Mouse (Mus musculus) lung, postnatal 25 days (tissue): Measurements from ENCODE around the gene Slc39a12.
A peak's percentile ranks its signal among the peaks of the same experiment; 100 is the strongest.

Source experiments
- DNase-seq: peaks from one replicate; pipeline ENCODE4 v3.0.0; 2022; ENCODE audit warnings: low spot score

Gene Slc39a12

DNA sequence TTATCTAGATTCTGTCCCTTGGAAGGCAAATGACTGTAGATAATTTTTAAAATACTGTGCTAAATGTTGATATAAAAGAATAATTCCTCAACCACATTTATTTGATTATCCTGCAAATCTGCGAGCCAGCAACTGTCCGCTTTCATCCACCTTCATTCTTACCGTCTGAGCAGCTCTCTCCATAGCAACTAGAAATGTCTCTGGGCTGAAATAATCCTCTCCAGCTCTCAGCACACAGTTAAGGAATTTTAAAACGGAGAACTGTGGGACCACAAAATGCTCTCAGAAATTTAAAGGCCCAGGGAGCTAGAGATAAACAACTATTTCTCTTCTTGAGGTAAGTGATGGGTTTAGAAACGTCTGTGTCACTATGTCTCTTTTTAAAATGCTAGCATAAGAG is at the start of gene Slc39a12:
Gene Slc39a12, plus strand, starts transcription at position 155 of the 400 bp plus-strand sequence.
- no peak for DNase-seq

DNA sequence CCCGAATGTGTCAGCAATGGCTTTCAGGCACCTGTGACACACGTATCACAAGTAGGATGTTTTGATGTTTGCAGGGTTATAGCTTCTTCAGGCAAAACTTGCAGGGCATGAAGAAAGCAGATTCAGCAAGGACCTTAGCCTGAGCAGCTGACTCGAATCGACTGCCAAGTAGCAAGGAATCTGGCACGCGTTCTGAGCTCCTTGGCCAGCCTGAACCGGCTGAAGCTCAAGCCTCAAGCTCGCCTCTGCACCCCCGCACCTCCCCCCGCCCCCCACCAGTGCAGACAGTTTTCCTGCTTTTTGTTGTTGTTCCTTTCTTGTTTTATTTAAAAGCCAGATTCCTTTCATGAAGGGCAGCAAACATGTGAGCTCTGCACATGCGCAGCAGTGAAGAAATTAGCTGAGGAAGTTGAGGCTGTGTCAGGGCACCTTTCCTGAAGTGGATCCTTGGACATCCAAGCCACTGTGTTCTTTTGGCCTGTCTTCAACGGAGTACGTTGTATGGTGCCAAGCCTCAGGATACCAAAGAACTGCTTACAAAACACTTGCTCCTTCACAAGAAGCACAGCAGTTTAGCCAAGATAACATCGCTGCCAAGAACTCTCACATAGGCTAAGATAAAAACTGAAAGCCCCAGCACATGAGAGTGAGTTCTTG is 46.3 kb upstream of the Slc39a12 start:
- peak; percentile 66 for DNase-seq

DNA sequence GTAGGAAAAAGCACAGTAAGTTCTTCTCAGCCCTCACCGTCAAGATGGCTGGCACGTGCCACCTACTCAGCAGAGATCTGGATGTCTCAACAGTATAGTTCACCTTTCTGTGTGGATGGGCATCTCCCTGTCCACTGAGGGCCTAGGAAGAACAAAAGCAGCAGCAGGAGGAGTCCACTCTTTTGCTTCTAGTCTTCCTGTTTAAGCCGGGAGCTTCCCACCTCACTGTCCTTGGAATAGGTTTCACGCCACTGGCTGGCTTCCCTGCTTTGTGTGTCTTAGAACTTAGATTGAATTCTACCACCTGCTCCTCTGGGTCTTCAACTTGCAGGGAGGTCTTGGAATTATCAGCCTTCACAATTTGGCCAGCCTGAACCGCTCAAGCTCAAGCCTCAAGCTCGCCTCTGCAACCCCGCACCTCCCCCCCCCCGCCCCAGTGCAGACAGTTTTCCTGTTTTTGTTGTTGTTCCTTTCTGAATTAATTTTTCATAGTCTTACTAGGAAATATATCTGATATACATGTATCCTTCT is 45.7 kb upstream of the Slc39a12 start:
- DNase-seq, result peak; percentile 3

DNA sequence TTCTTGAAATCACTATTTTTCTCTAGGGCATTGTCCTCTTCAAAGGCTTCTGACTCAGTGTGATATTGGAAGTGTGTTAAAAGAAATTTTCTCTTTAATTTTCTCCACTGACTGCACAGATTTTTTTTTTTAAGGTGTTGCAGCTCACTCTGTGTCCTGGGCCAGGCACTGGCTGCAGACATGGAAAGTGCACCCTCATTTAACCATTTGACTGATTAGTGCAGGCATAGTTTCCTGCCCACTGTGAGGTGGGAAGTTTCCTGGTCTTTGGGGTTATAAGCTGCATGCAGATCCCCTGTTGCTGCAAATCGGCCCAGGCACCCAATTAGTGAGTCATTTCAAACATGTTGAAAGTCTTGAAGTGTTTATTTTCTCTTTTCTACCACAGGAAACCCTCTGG is 740 bp downstream of the Slc39a12 start:
- no peak for DNase-seq

DNA sequence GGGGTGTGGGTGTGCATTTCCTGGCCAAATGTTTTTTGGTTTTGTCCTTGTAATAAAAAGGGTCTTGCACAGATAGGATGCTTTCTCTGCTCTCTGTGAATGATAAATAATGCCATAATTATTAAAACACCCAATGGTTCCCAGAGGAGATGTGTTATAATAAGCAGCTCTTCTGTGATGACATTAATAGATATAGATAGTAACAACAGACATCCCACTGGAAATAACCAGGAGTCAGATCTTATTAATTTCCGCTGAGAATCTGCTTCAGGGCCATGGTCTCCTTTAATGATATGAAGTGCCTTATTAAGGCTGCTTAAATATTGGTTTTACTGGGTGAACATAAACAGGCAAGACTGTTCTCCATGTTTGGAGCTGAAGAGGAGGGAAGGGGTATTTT is 2.8 kb downstream of the Slc39a12 start:
- DNase-seq, result no peak

DNA sequence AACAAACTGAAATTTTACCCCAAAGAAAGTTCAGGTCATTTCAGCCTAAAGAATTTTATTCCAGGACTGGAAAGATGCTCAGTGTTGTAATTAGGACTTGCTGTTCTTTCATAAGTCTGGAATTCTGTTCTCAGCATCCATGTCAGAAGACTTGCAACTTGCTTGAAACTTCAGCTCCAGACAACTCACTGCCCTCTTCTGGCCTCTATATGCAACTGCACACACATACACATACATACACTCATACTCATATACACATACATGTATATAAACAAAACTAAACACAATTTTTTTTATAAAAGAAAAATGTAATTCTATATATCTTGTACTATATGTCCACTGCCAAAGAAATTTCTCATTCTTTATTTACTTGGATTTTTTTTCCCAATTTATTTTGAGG is 14.9 kb downstream of the Slc39a12 start:
- DNase-seq, result no peak

DNA sequence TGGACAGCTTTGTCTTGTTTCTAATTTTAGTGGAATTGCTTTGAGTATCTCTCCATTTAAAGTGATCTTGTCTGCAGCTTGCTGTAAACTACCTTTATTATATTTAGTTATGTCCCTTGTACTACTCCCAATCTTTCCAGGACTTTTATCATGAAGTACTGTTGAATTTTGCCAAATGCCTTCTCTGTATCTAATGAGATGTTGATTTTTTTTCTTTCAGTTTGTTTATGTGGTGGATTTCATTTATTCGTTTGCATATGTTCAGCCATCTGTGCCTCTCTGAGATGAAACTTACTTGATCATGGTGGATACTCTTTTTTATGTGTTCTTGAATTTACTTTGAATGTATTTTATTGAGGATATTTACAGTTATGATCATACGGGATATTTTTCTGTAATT is 40.9 kb downstream of the Slc39a12 start:
- no peak for DNase-seq

DNA sequence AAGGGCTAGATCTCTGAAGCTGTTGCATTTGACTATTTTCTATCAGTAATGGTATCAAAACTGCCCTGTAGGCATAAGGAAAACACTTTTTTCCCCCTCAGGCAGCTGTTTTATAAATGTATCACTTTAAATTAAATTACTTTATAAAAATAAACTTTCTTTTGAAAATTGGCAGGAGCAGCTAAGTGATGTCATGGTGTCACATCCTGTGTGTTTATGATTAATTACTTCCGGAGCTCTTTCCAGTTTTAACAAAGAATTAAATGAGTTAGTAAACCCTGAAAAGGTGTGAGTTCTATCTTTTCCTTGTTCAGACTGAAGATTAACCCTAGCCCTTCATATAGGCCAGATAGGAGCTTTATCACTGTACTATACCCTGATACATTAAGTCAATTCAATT is 59.2 kb downstream of the Slc39a12 start:
- DNase-seq, result no peak

DNA sequence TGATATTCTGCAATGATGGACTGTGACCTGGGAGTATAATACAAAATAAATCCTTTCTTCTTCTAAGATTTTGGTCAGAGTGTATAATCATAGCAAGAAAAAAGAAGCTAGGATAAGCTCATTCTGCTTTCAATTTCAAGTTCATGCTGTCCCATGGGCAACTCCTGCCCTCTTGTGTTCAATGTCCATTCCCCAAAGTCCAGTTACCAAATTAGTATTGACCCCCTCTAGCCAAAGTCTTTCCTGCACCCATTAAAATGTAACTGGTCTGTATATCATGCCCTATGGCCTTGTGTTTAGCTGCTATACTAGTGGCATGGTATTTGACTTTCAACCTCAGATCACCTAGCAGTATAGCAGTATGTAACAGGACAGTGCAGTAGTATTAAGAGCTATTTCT is 62.8 kb downstream of the Slc39a12 start:
- no peak for DNase-seq

DNA sequence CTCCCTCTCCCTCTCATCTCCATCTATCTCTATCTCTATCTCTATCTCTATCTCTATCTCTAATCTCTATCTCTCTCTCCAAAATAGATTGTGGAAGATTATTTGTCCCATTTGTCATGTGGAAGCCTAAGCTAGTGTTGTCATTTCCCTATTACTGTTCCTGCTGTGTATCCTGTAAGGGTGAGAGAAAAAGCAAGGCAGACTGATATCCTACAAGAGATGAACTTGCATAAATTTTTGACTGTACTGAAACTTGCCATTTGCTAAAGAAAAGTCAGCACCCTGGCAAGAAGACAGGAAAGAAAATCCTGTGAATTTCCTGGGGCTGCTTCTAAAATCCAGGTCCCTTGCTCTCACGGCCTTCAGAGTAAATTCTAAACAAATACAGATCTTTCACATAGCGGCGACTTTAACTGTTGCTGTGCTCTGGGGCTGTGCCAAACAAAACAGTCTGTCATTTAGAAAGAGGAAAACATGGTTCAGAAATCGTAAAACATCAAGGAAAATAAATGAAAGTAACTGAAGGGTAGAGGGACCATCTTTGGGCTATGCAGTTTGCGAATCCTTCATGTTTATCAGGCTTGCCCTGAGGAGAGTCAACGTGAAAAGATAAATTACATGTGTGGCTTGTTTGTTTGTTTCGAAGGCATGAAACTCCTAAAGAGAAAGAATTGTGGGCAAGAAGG is 67.0 kb downstream of the Slc39a12 start:
- peak; percentile 1 for DNase-seq

DNA sequence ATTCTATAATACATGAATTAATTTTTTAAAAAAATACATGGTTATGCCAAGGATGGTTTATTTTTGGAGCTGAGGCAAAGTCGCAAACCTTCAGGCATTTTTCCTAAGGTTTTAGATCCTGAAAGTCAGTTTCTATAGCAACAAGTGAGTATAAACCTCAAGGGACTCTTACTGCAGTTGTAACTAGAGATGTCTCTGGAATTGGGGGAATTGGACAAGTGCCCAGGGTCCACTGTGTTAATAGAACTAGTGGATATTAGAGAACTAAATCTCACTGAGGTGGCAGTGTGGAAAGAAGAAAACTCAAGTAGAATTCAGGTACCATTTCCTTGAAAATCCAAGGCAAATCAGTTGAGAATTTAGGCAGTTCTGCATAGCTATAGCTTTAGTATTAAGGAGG is 76.3 kb downstream of the Slc39a12 start:
- DNase-seq, result no peak

DNA sequence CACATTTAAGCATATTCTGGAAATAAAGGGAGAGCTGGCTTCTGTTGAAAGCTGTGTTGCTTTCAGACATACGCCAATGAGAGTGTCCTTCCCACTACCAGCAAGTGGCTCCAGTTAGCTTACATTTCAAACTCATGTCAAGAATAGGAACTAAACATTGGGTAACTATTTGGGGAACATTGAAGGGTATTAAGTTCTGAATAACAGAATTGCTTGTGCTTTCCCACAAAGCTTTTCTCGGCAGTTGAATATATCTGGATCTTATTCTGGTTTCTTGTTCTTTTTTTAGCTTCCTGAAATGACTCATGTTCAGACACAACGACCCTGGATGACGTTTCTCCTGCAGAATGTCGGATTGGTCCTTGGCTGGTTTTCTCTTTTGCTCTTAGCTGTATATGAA is 106.0 kb downstream of the Slc39a12 start:
- no peak for DNase-seq

DNA sequence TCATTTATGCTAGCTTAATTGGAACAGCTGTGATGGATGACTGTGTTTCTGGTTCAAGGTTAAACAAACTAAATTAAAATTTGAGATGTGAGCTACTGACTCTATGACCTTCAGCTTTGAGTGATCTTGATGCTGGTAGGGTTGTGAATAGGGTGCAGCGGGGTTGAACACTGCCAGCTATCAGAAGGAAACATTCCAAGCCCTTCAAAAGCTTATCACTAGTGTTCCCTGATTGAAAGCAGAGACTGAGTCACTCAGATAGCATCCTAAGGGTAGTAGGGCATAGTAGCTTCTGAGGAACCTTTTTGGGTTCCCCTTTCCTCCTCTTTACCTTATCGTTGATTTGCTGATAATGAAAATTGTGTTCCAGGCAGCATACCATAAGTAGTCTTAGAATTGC is 108.0 kb downstream of the Slc39a12 start:
- DNase-seq, result no peak

DNA sequence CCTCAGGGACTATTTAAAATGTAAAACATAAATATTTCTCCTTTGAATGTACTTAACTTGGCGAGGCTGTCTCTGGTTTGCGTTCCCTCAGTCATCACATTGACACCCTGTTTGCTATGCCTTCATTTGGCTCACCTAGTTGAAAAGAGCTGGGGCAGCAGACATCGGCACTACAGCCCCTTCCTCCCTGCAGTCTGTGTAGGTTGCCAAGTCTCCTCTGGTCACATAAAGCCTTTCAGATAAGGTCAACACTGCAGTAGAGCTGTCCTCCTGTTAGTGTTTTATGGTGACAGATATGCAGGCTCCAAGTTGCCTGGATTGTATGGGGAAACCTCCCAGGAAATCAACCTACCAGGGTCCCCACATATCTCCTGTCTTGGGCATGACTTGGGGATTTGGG is 114.4 kb downstream of the Slc39a12 start:
- DNase-seq, result no peak

DNA sequence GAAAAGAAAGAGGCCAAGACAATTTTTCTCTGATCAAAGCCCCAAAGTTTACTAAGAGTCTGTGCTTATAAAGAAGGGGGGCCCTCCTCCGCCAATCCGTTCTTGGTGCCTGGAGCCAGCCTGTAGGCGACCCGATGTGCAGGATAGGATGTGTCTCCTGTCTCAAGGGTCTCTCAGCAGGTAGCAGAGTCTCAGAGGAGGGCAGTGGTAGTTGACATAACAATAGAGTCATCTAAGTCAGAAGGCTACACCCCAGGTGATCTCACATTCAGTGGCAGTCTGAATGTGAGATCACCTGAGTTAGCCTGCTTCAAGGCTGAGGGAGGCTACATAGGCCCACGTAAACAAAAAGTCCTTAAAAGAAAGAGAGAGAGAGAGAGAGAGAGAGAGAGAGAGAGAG is 130.1 kb downstream of the Slc39a12 start:
- DNase-seq, result no peak

DNA sequence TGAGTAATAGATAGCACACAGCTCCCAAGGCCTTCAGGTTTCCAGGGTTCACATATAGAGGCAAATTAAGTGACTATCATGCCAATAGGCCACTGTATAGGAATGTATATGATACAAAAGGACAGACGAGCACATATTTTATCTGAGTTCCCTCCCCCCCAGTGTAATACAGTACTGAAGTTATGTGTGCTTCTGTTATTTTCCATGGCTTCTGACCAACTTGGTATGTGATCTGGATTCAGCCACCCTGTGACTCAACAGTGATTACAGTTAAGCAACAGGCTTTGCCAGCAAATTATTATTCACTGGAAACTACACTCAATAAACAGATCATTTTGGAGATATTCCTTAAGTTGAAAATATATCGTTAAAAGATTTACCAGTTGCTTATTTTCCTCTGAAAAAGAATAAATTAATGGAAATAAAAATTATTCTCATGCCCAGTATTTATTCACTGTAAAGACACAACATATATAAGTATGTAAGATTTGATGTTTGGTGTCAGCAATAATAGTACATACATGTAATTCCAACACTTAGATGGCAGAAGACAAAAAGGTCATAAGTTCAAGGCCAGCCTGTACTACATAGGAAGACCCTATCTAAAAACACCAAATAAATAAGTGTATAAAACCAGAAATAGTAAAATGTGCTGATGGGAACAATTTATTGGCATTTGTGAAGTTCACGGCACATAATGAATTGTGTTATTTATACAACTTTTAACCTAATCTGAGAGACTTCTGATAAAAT is 146.4 kb downstream of the Slc39a12 start:
- no peak for DNase-seq

DNA sequence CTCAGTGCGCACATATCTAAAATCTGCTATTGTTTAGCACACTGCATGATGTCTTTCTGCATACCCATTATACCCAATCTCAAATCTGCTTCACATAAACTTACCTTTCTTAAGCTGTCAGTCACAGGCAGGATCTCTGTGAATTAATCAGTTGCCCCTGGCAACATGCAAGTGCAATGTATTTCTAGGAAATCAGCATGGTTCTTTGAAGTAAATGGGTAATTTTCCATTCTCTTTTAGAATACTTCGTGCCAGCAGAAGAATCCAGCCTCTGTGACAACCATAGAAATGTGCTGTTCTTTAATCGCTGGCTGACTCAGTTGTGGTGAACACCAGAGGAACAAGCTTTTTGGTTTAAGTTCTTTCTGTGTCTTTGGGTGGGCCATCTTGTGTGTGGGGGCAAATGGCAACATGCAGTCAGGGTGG is 147.1 kb downstream of the Slc39a12 start:
- DNase-seq, result no peak

DNA sequence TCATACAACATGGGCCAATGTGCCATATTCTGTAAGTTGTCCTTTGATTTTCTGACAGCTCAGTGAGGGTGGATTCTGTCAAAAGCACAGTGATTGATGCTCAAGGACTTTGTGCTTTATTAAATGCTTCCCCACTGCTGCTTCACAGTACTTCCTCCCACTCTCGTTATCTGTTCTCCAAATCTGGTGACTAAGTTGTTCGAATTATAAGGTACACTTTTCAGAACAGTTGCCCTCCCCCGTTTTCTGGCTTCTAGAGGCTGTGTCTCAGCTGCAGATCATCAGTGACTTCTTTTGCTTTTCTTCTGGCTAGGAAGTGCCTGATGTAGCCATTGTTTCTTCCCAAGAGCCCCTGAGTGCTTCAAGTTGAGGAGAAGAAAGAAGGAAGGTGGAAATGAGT is 149.7 kb downstream of the Slc39a12 start:
- no peak for DNase-seq

DNA sequence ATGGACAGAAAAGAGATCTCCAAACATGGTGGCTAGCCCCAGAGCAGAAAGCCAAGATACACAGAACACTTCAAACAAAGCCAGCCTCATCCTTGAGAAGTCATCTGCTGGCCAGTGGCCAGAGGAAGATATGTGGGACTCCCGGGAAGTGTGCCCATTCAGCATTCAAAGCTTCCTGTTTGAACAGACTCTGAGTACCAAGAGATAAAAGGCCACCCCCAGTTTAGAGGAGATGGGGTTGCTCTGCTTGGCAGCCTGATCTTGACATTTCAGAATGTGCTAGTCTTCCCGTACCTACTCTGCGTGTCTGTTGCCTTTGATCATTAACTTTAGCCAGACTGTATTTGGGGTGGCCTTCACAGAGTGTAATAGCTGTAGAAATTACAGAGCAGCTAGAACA is 155.2 kb downstream of the Slc39a12 start:
- peak; percentile 54 for DNase-seq

DNA sequence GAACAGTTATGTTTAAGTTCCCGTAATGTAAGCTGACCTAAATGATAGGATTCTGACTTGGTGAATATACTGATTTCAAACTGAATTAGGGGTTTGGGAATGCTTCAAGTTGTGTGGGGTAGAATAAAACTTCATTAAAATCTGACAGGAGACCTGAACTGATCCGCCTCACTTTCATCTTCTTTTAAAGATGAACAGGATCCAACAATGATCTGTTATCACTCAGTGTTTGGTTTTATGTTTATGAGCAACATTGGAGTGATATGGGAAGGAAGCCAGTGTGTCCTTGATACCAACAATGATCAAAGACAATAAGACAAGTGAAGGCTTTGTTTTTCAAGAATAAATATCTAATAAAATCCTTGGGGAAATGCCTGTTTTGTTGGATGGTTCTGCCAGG is 155.7 kb downstream of the Slc39a12 start:
- DNase-seq, result no peak
